Mouse (Mus musculus) right cerebral cortex, adult 2 months (tissue): ENCODE measurements around the gene Sap30bp.

ENCODE experiments used
- DNase-seq, 2 experiments: peaks; one replicate each; pipeline ENCODE4 v3.0.0; 2021 to 2022; ENCODE audit warnings: low spot score in 2 of 2

Gene Sap30bp

GRCm38 (mm10) chr11:115933108-115933746 is at the start of gene Sap30bp, which contains the start of gene Recql5:
Gene Sap30bp (plus strand): TSS chr11:115933282.
Gene Recql5 (minus strand): TSS chr11:115933477.
- peak; percentile 98 to 99 for DNase-seq

- DNase-seq, result no peak
Measured at GRCm38 (mm10) chr11:115884361-115884760, 48.7 kb upstream of the Sap30bp start.

GRCm38 (mm10) chr11:115885281-115885680 is 47.8 kb upstream of the Sap30bp start:
- no peak for DNase-seq

GRCm38 (mm10) chr11:115886446-115886845 is 46.6 kb upstream of the Sap30bp start:
- DNase-seq, result no peak

- no peak for DNase-seq
Measured at GRCm38 (mm10) chr11:115888020-115888419, 45.1 kb upstream of the Sap30bp start.

GRCm38 (mm10) chr11:115889159-115889558 is 43.9 kb upstream of the Sap30bp start:
- no peak for DNase-seq

- no peak for DNase-seq
Measured at GRCm38 (mm10) chr11:115892213-115892612, 40.9 kb upstream of the Sap30bp start.

- DNase-seq, result no peak
Measured at GRCm38 (mm10) chr11:115893071-115893470, 40.0 kb upstream of the Sap30bp start.

- DNase-seq, result no peak
Measured at GRCm38 (mm10) chr11:115894755-115895520, 38.1 kb upstream of the Sap30bp start.

- no peak for DNase-seq
Measured at GRCm38 (mm10) chr11:115898446-115898845, 34.6 kb upstream of the Sap30bp start.

GRCm38 (mm10) chr11:115898886-115899285 is 34.2 kb upstream of the Sap30bp start:
- peak; percentile 19 to 29 for DNase-seq

- no peak for DNase-seq
Measured at GRCm38 (mm10) chr11:115899486-115900266, 33.4 kb upstream of the Sap30bp start, which contains the start of gene Smim5. Gene Smim5 (plus strand): TSS chr11:115899966.

GRCm38 (mm10) chr11:115900561-115901337 is 32.3 kb upstream of the Sap30bp start:
- no peak for DNase-seq

- DNase-seq, result no peak
Measured at GRCm38 (mm10) chr11:115901338-115902161, 31.5 kb upstream of the Sap30bp start.

- no peak for DNase-seq
Measured at GRCm38 (mm10) chr11:115902177-115902576, 30.9 kb upstream of the Sap30bp start.

- no peak for DNase-seq
Measured at GRCm38 (mm10) chr11:115902831-115903230, 30.3 kb upstream of the Sap30bp start.

GRCm38 (mm10) chr11:115903384-115904230 is 29.5 kb upstream of the Sap30bp start:
- no peak for DNase-seq

- DNase-seq, result no peak
Measured at GRCm38 (mm10) chr11:115904231-115904955, 28.7 kb upstream of the Sap30bp start.
